Mouse (Mus musculus): ENCODE measurements around the gene Gm9918. TPM values are rescaled to one million over a fixed set of nuclear protein-coding genes. Genes with fewer than 3 reads are reported as not detected.

The Gm9918 gene
- polyA plus RNA-seq, 1 experiment from 2014 or later: not detected

DNA sequence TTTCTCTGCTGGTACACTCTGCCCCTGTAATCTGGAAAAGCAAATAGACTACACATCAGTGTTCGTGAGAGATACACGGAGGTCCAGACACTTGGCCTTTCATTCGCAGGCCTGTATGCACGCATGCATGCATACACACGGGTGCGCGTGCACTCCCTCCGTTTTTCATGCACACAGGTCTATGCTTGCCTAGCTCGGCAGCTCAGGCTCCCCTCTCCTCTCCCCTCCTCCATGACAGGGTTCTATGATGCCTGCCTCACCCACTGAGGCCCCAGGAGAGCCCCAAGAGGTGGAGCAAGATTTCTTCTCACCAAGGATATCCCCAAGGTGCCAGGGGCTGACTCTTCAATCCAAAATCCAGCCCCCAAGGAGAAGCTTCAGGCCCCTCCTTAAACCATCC, 20.4 kb upstream of the Gm9918 start:
- 52% methylated on average over 9 of the region's 9 CpGs for WGBS (ENCODE audit: insufficient replicate concordance)
- peaks cover 86% of the 10 kb centered on the region for H3K27me3 ChIP-seq (ENCODE audit: control insufficient read depth, insufficient read depth, low read depth, low read length)
- no peak for ATAC-seq (ENCODE audit: low read depth)
- no peak overlapping the region for H3K4me3 ChIP-seq (ENCODE audit: low read depth, low read length)
- no peak overlapping the region for H3K27ac ChIP-seq (ENCODE audit: low read length)
- H3K4me1 ChIP-seq (ENCODE audit: control insufficient read depth, low read depth, low read length): peaks cover 10% of the 10 kb centered on the region
- H3K9me3 ChIP-seq (replicated peaks; ENCODE audit: control insufficient read depth, low read length): no peaks in the 10 kb centered on the region
- H3K36me3 ChIP-seq (ENCODE audit: control insufficient read depth, insufficient read depth): no peaks in the 10 kb centered on the region
- no peak overlapping the region for H3K4me2 ChIP-seq (ENCODE audit: low read depth, low read length)
- H3K9ac ChIP-seq (ENCODE audit: low read depth, low read length): no peak overlapping the region

DNA sequence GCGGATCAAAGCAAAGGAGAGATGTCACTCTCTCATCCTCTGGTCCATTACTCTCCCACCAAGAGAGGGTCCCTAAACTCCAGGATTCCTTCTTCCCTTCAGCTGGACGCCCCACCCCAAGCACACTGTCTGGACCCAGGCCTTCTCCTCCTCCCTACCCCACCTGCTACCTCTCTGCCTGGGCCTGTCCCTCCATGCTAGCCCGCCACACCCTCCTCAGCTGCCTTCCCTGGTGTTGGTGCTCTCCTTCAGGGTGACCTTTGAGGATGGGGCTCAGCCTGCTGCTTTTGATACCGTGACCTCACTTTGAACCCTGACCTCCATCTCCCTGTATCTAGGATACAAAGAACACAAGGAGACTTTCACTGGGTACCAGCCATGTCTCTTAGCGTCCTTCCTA, 19.8 kb upstream of the Gm9918 start:
- Histone ChIP-seq H3K4me1 (ENCODE audit: control insufficient read depth, low read depth, low read length) (peaks cover 10% of the 10 kb centered on the region), H3K9me3 (replicated peaks; ENCODE audit: control insufficient read depth, low read length) (no peaks in the 10 kb centered on the region), H3K4me3 (ENCODE audit: low read depth, low read length) (no peak overlapping the region), H3K9ac (ENCODE audit: low read depth, low read length) (no peak overlapping the region), H3K27me3 (ENCODE audit: control insufficient read depth, insufficient read depth, low read depth, low read length) (peaks cover 86% of the 10 kb centered on the region), H3K4me2 (ENCODE audit: low read depth, low read length) (no peak overlapping the region), H3K27ac (ENCODE audit: low read length) (no peak overlapping the region), H3K36me3 (ENCODE audit: control insufficient read depth, insufficient read depth) (no peaks in the 10 kb centered on the region)
- 67% methylated on average over 5 of the region's 5 CpGs for WGBS (ENCODE audit: insufficient replicate concordance)
- ATAC-seq (ENCODE audit: low read depth): no peak

DNA sequence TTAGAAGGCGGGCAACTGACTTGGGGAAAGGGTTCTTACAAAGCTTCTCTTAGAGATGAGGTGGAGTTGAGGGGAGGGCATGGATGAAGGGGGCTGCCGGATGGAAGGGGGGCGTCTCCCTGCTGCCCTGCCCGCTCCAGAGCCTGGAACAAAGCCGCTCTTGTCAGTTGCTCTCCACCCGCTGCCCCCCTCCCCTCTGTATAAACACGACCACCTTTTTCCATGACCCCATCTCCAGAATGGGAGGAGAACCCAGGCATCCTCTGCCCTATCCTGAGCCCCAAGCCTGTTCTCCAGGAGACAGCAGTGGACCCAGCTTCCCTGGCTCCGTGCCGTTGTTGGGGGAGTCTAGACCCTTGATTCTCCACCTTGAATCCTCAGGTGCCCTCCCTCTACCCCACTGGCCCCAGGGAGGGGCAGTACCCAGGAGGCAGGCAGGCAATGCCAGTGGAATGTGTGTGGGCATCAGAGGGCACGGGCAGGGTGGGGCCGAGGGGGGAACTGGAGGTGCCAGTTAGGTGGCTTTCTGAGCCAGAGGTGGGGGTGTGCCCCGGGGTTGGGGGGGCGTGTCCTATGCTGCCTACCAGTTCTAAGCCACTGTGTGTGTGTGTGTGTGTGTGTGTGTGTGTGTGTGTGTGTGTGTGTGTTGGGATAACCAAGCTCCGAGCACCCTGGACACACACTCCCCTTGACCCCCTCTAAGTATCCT, 14.7 kb upstream of the Gm9918 start:
- 42% methylated on average over 13 of the region's 14 CpGs for WGBS (ENCODE audit: insufficient replicate concordance)
- no peak overlapping the region for H3K4me2 ChIP-seq (ENCODE audit: low read depth, low read length)
- no peak overlapping the region for H3K9ac ChIP-seq (ENCODE audit: low read depth, low read length)
- H3K4me1 ChIP-seq (ENCODE audit: control insufficient read depth, low read depth, low read length): peaks cover 8% of the 10 kb centered on the region
- ATAC-seq (ENCODE audit: low read depth): no peak
- no peak overlapping the region for H3K4me3 ChIP-seq (ENCODE audit: low read depth, low read length)
- H3K36me3 ChIP-seq (ENCODE audit: control insufficient read depth, insufficient read depth): no peaks in the 10 kb centered on the region
- no peak overlapping the region for H3K27ac ChIP-seq (ENCODE audit: low read length)
- no peaks in the 10 kb centered on the region for H3K9me3 ChIP-seq (replicated peaks; ENCODE audit: control insufficient read depth, low read length)
- H3K27me3 ChIP-seq (ENCODE audit: control insufficient read depth, insufficient read depth, low read depth, low read length): peaks cover 80% of the 10 kb centered on the region

DNA sequence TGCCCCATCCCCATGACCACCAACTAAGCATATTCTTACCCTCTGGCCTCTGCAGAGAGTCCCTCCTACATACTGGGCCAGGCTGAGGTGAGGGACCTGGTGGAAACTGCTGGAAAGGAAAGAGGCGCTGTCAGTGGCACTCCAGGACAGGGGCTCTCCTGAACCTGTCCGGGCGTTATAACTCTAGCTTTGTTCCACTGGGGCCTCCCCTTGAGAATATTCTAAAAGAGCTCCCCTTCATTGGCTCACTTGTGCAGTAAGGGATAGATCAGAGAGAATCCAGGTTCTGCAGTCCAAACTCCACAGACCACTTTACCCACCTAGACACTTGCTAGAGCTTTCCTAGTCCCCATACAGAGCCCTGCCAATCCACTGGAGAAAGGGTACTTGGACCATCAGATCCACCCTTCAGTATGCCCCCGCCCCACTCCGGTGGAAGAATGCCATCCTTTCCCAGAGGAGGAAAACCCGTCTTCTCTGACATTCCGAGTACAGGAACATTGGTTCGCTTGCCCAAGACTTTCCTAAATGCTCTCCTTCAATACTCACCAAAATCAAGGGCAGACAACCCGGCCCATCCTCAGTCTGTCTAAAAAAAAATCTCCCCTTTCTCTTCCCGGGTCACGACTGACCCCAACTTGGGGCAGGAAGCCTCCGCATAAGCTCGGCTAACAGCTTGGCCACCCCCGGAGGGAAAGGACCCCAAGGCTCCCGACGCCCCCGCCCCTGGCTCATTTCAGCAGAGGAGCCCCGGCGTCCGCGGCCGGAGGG, 13.7 kb upstream of the Gm9918 start:
- ATAC-seq (ENCODE audit: low read depth): no peak
- peak overlapping the region; percentile 56 for H3K4me3 ChIP-seq (ENCODE audit: low read depth, low read length)
- H3K9me3 ChIP-seq (replicated peaks; ENCODE audit: control insufficient read depth, low read length): no peaks in the 10 kb centered on the region
- no peak overlapping the region for H3K27ac ChIP-seq (ENCODE audit: low read length)
- H3K36me3 ChIP-seq (ENCODE audit: control insufficient read depth, insufficient read depth): no peaks in the 10 kb centered on the region
- WGBS (ENCODE audit: insufficient replicate concordance): 11% methylated on average over 22 of the region's 22 CpGs
- peaks cover 71% of the 10 kb centered on the region for H3K27me3 ChIP-seq (ENCODE audit: control insufficient read depth, insufficient read depth, low read depth, low read length)
- peaks cover 8% of the 10 kb centered on the region for H3K4me1 ChIP-seq (ENCODE audit: control insufficient read depth, low read depth, low read length)
- peak overlapping the region; percentile 31; the same call in 1 of the 2 replicates for H3K9ac ChIP-seq (ENCODE audit: low read depth, low read length)
- peak overlapping the region; percentile 75 for H3K4me2 ChIP-seq (ENCODE audit: low read depth, low read length)

DNA sequence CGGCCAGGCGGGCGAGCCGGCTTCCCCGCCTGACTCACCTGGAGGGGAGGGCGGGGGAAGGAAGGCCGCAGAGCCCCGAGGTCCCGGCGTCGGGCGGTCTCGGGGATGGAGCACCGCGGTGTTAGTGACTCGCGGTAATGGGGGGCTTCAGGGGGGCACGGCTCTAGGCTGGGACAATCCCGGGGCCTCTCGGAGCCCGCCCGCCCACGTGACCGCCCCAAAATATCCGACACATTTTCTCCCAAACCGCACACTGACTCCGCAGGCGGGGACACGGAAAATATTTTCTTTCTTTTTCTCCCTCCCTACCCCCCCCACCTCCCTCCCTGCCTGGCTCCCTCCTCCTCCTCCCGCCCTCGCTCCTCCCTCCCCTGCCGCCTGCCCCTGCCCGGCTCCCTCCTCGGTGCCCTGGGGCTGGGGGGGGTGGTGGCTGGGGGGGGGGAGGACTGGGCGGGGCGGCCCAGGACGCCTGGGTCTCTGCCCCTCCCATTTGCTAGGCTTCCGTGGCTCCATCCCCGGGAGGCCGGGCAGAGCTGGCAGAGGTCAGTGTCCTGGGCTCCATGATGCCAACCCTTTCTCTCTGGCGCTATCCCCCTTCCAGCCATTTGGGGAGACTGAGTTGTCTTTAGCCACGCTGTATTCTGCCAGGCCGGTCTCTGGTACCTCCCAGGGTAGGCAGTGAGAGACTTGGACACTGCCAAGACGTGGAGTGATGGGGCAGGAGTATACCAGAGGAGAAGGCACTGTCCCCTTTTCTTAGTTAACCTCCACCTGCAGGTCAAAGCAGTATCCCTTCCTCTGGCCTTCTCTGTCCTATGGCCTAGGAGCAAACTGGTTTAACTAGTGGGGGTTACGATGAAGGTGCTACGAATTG, 12.9 kb upstream of the Gm9918 start, which contains the start of gene Rarg:
Gene Rarg, minus strand, starts transcription at position 316 of the 874 bp plus-strand sequence.
- 1% methylated on average over 41 of the region's 46 CpGs for WGBS (ENCODE audit: insufficient replicate concordance)
- peak within 1 kb of the TSS; percentile 31; the same call in 1 of the 2 replicates for H3K9ac ChIP-seq (ENCODE audit: low read depth, low read length)
- H3K27ac ChIP-seq (ENCODE audit: low read length): no peak within 1 kb of the TSS
- H3K9me3 ChIP-seq (replicated peaks; ENCODE audit: control insufficient read depth, low read length): no peaks in the 10 kb centered on the region
- peak within 1 kb of the TSS; percentile 75 for H3K4me2 ChIP-seq (ENCODE audit: low read depth, low read length)
- H3K4me3 ChIP-seq (ENCODE audit: low read depth, low read length): peak within 1 kb of the TSS; percentile 56
- ATAC-seq (ENCODE audit: low read depth): 0 out of 2 replicates have a peak, but pooled peaks have one; percentile 24
- H3K4me1 ChIP-seq (ENCODE audit: control insufficient read depth, low read depth, low read length): peaks cover 8% of the 10 kb centered on the region
- H3K27me3 ChIP-seq (ENCODE audit: control insufficient read depth, insufficient read depth, low read depth, low read length): peaks cover 68% of the 10 kb centered on the region
- H3K36me3 ChIP-seq (ENCODE audit: control insufficient read depth, insufficient read depth): no peaks in the 10 kb centered on the region

DNA sequence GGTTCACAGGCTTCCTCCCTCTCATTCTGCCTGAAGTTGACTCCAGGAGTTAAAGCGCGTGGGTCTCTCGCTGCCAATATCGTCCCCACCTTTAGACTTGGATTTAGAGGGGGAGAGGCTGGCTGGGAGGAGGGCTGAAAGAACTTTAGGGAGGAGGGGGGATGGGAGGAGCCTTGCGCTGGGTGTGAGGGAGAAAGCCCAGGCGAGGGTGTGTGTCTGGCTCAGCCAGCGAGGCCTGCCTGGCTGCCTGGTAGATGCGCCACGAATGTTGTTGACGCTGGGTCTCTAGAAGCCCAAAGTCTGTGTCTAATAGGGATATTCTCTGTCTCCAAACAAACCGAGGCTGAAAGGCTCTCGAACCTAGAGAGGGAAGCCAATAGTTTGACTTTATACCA, 12.3 kb upstream of the Gm9918 start:
- Histone ChIP-seq H3K4me3 (ENCODE audit: low read depth, low read length) (no peak overlapping the region), H3K9ac (ENCODE audit: low read depth, low read length) (no peak overlapping the region)
- 17% methylated on average over 12 of the region's 12 CpGs for WGBS (ENCODE audit: insufficient replicate concordance)

DNA sequence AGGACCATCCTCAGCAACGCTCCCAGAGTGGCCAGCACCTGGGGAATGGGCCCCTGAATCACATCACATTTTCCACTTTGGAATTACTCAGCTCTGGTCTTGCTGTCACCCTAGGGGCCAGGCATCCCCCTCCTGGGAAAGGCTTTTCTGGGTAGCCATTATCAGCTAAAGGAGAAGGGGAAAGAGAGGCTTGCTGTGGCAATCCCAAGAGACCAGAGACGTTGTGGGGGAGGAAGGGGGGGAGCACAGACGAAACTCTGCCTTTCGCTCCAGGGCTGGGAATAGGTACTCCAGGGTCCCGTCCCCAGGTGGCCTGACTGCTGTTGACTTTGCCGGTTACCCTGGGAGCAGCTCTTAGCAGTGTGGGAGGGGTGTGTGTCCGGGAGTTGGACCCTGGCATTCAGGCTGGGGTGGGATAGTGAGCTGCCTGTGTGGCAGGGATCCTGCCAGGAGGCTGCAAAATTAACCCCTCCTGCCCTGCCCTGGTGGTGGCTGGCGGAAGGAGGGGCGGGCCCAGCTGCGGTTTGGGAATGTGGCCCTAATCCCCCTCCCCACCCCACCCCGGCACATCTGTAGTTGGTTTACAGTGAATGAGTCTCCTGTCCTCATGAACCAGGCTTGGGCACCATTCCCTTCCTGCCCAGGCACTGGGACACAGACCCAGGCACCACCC, 11.6 kb upstream of the Gm9918 start:
- Histone ChIP-seq H3K9me3 (replicated peaks; ENCODE audit: control insufficient read depth, low read length) (no peaks in the 10 kb centered on the region), H3K9ac (ENCODE audit: low read depth, low read length) (no peak overlapping the region), H3K4me2 (ENCODE audit: low read depth, low read length) (no peak overlapping the region), H3K27me3 (ENCODE audit: control insufficient read depth, insufficient read depth, low read depth, low read length) (peaks cover 60% of the 10 kb centered on the region), H3K4me3 (ENCODE audit: low read depth, low read length) (no peak overlapping the region), H3K27ac (ENCODE audit: low read length) (no peak overlapping the region), H3K36me3 (ENCODE audit: control insufficient read depth, insufficient read depth) (no peaks in the 10 kb centered on the region), H3K4me1 (ENCODE audit: control insufficient read depth, low read depth, low read length) (peaks cover 8% of the 10 kb centered on the region)
- no peak for ATAC-seq (ENCODE audit: low read depth)
- 25% methylated on average over 11 of the region's 11 CpGs for WGBS (ENCODE audit: insufficient replicate concordance)

More for the DNA sequence above, 12.3 kb upstream of the Gm9918 start:
- H3K9me3 ChIP-seq (replicated peaks; ENCODE audit: control insufficient read depth, low read length): no peaks in the 10 kb centered on the region
- H3K27me3 ChIP-seq (ENCODE audit: control insufficient read depth, insufficient read depth, low read depth, low read length): peaks cover 64% of the 10 kb centered on the region
- no peak overlapping the region for H3K27ac ChIP-seq (ENCODE audit: low read length)
- ATAC-seq (ENCODE audit: low read depth): no peak
- no peaks in the 10 kb centered on the region for H3K36me3 ChIP-seq (ENCODE audit: control insufficient read depth, insufficient read depth)
- H3K4me2 ChIP-seq (ENCODE audit: low read depth, low read length): no peak overlapping the region
- H3K4me1 ChIP-seq (ENCODE audit: control insufficient read depth, low read depth, low read length): peaks cover 8% of the 10 kb centered on the region

DNA sequence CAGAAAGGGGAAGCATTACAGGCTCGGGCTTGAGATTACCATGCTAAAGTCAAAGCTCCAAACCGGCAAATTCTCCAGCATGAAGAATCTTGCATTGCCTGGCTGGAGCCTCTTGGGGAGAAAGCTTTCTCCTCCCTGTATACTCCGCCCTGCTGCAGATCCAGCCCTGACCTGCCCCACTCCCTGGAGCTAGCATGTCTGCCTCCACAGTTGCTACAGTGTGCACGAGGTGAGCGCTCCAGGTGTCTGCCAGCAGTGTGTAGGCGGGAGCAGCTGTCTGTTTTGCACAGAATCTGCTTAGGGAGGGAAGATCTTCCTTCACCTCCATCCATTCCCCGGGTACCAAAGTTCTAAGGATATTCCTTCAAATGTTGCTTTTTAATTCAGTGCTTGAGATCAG, 7.8 kb upstream of the Gm9918 start:
- Histone ChIP-seq H3K4me2 (ENCODE audit: low read depth, low read length) (no peak overlapping the region), H3K27ac (ENCODE audit: low read length) (no peak overlapping the region), H3K4me3 (ENCODE audit: low read depth, low read length) (no peak overlapping the region), H3K36me3 (ENCODE audit: control insufficient read depth, insufficient read depth) (no peaks in the 10 kb centered on the region), H3K4me1 (ENCODE audit: control insufficient read depth, low read depth, low read length) (peaks cover 2% of the 10 kb centered on the region), H3K9me3 (replicated peaks; ENCODE audit: control insufficient read depth, low read length) (no peaks in the 10 kb centered on the region), H3K27me3 (ENCODE audit: control insufficient read depth, insufficient read depth, low read depth, low read length) (peaks cover 25% of the 10 kb centered on the region), H3K9ac (ENCODE audit: low read depth, low read length) (no peak overlapping the region)
- ATAC-seq (ENCODE audit: low read depth): no peak
- WGBS (ENCODE audit: insufficient replicate concordance): 46% methylated on average over 7 of the region's 7 CpGs
